Mouse (Mus musculus) hindbrain, embryonic 16.5 days (tissue): ENCODE measurements at regions not wholly inside any gene's neighbourhood (a gene's known extent, or its start where the extent isn't known, plus 50 kb on each side); places are given as distances from the start of the nearest gene placed in this dataset.

Experiments
- ATAC-seq: fragments of 200-750 bp; cut with Nextera tagmentation; 2 replicates; pipeline ENCODE4 v1.8.0; 2017; ENCODE audit warnings: moderate TSS enrichment, moderate library complexity
- H3K27ac ChIP-seq: fragments of 300-500 bp; sonication (generic); 2 replicates; pipeline ENCODE4 v1.5.1; 2014; ENCODE audit warnings: low read depth, mild to moderate bottlenecking, control low read depth, low read length, moderate library complexity
- H3K27me3 ChIP-seq: fragments of 300-500 bp; sonication (generic); replicated peaks from 2 replicates; pipeline ENCODE4 v1.6.1; 2014; ENCODE audit warnings: low read length; ENCODE audit not compliant: control insufficient read depth, insufficient read depth
- H3K36me3 ChIP-seq: fragments of 300-500 bp; sonication (generic); 2 replicates; pipeline ENCODE4 v1.6.1; 2014; ENCODE audit warnings: mild to moderate bottlenecking, low read length, moderate library complexity, mixed read lengths; ENCODE audit not compliant: control insufficient read depth, insufficient read depth
- H3K4me1 ChIP-seq: fragments of 300-500 bp; sonication (generic); 2 replicates; pipeline ENCODE4 v1.6.1; 2014; ENCODE audit warnings: low read depth, low read length; ENCODE audit not compliant: control insufficient read depth, insufficient read depth
- H3K4me2 ChIP-seq: fragments of 300-500 bp; sonication (generic); 2 replicates; pipeline ENCODE4 v1.6.1; 2014; ENCODE audit warnings: mild to moderate bottlenecking, low read length, control low read depth, moderate library complexity
- H3K4me3 ChIP-seq: fragments of 300-500 bp; sonication (generic); 2 replicates; pipeline ENCODE4 v1.5.1; 2014; ENCODE audit warnings: mild to moderate bottlenecking, low read length, control low read depth, moderate library complexity
- H3K9ac ChIP-seq: fragments of 300-500 bp; sonication (generic); 2 replicates; pipeline ENCODE4 v1.6.1; 2014; ENCODE audit warnings: low read depth, mild to moderate bottlenecking, control low read depth, low read length, moderate library complexity
- H3K9me3 ChIP-seq: fragments of 300-500 bp; sonication (generic); 2 replicates; pipeline ENCODE4 v1.6.1; 2014; ENCODE audit warnings: mild to moderate bottlenecking, low read length, moderate library complexity; ENCODE audit not compliant: control insufficient read depth
- WGBS: fragments of 180-500 bp; shearing (Covaris S2); extraction: QIAGEN DNeasy Blood & Tissue Kit; methylation state at CpG from one replicate; pipeline ENCODE4 v1.1.7; 2014; 5-methylcytosine and 5-hydroxymethylcytosine counted together

GRCm38 (mm10) chr1:63929362-63930125 is 160.5 kb upstream of the 4933402D24Rik start:
- Histone ChIP-seq H3K27me3 (no peaks in the 10 kb centered on the region), H3K36me3 (no peaks in the 10 kb centered on the region), H3K4me2 (no peak overlapping the region), H3K4me1 (peaks cover 2% of the 10 kb centered on the region; the same call in 1 of the 2 replicates), H3K27ac (no peak overlapping the region), H3K4me3 (no peak overlapping the region), H3K9me3 (no peaks in the 10 kb centered on the region), H3K9ac (no peak overlapping the region)
- ATAC-seq = no peak
- 91% methylated on average over 4 of the region's 4 CpGs for WGBS

DNA sequence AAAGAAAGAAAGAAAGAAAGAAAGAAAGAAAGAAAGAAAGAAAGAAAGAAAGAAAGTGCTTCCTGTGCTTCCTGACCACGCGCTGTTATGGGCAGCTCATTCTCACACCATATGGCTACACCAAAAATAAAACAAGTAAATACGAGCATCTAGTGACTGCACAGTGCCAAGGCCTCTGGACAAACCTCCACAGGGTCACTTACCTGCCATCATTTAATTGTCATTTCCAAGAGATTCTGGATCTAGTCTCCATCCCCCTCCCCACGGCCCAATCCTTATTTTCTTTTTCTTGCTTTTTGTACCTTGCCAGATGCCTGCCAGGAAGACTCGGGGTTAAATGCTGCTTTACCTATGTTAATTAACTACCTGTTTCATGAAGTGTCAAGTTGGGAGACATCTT is 159.8 kb upstream of the 4933402D24Rik start:
- Histone ChIP-seq H3K4me2 (no peak overlapping the region), H3K27me3 (no peaks in the 10 kb centered on the region), H3K9me3 (no peaks in the 10 kb centered on the region), H3K9ac (no peak overlapping the region), H3K4me1 (peaks cover 2% of the 10 kb centered on the region; the same call in 1 of the 2 replicates), H3K4me3 (no peak overlapping the region), H3K36me3 (no peaks in the 10 kb centered on the region), H3K27ac (no peak overlapping the region)
- 84% methylated on average over 5 of the region's 5 CpGs for WGBS
- no peak for ATAC-seq

- no peak for ATAC-seq
- Histone ChIP-seq H3K9ac (no peak overlapping the region), H3K27ac (no peak overlapping the region), H3K27me3 (no peaks in the 10 kb centered on the region), H3K4me3 (no peak overlapping the region), H3K9me3 (no peaks in the 10 kb centered on the region), H3K4me2 (no peak overlapping the region), H3K36me3 (no peaks in the 10 kb centered on the region), H3K4me1 (peaks cover 2% of the 10 kb centered on the region; the same call in 1 of the 2 replicates)
- 90% methylated on average over 3 of the region's 3 CpGs for WGBS
Measured at GRCm38 (mm10) chr1:63928361-63928760, 159.3 kb upstream of the 4933402D24Rik start.

- no peak for ATAC-seq
- Histone ChIP-seq H3K4me2 (no peak overlapping the region), H3K27ac (no peak overlapping the region), H3K36me3 (no peaks in the 10 kb centered on the region), H3K9ac (no peak overlapping the region), H3K9me3 (no peaks in the 10 kb centered on the region), H3K4me3 (no peak overlapping the region), H3K4me1 (no peaks in the 10 kb centered on the region), H3K27me3 (no peaks in the 10 kb centered on the region)
- 59% methylated on average over 8 of the region's 8 CpGs for WGBS
Measured at GRCm38 (mm10) chr1:63920181-63920933, 151.3 kb upstream of the 4933402D24Rik start.

DNA sequence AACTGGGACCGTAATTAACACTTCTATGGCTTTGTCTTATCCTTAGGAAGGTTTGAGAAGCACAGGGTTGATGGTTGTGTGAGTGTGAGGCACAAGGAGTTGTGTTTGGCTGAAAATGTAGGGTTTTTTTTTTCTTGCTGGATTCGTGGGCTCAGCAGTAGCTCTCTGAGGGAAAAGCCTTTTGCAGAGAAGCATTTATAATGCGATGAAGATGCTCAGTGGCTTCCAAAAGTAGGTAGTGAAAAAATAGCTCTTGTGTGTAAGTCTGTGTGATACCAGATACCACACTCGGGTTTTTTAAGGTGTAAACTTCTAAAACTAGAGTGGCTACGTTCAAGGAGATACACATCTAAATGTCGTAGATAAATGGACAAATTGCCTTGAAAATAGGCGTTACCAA is 149.1 kb upstream of the 4933402D24Rik start:
- Histone ChIP-seq H3K4me3 (no peak overlapping the region), H3K4me1 (no peaks in the 10 kb centered on the region), H3K9me3 (no peaks in the 10 kb centered on the region), H3K36me3 (no peaks in the 10 kb centered on the region), H3K4me2 (no peak overlapping the region), H3K27ac (no peak overlapping the region), H3K9ac (no peak overlapping the region), H3K27me3 (no peaks in the 10 kb centered on the region)
- WGBS = 77% methylated on average over 7 of the region's 7 CpGs
- ATAC-seq = no peak

DNA sequence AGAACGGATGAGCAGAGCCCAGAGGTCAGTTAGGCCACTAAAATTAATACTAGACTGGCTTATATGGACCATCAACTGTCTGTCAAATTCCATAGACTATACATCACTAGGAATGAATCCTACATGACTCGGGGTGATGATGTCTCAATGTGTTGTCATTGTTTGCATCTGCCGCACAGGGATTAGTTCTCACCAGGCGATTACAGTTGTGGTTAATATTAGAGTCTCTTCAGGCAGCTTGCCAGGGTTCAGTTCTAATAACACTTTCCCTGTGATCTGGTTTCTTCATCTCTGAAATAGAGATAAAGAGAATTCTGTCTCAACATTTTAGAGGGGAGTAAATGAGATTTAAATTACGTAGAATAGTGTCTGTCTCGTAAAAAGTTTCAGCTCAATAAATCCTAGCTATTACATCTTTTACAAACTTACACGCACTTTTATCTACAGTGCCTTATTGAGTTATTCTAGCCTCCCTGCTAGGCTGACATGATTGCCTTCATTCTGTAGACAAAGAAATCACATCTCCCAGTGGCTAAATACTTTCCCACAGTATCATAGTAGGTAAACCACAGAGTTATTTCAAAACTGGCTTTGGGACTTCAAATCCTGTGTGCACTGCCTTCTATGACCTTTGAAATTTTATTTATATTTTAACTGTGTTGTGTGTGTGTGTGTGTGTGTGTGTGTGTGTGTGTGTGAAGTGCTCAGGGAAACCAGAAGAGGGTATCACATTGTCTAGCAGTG is 148.0 kb upstream of the 4933402D24Rik start:
- 71% methylated on average over 7 of the region's 7 CpGs for WGBS
- no peaks in the 10 kb centered on the region for H3K4me1 ChIP-seq
- H3K4me2 ChIP-seq = no peak overlapping the region
- H3K9ac ChIP-seq = no peak overlapping the region
- no peaks in the 10 kb centered on the region for H3K9me3 ChIP-seq
- no peaks in the 10 kb centered on the region for H3K27me3 ChIP-seq
- H3K27ac ChIP-seq = no peak overlapping the region
- ATAC-seq = no peak
- H3K4me3 ChIP-seq = no peak overlapping the region
- no peaks in the 10 kb centered on the region for H3K36me3 ChIP-seq

GRCm38 (mm10) chr1:63910765-63911164 is 141.7 kb upstream of the 4933402D24Rik start:
- H3K27ac ChIP-seq = no peak overlapping the region
- ATAC-seq = no peak
- no peaks in the 10 kb centered on the region for H3K36me3 ChIP-seq
- H3K27me3 ChIP-seq = no peaks in the 10 kb centered on the region
- H3K9me3 ChIP-seq = no peaks in the 10 kb centered on the region
- H3K4me2 ChIP-seq = no peak overlapping the region
- H3K4me3 ChIP-seq = no peak overlapping the region
- 74% methylated on average over 3 of the region's 3 CpGs for WGBS
- no peaks in the 10 kb centered on the region for H3K4me1 ChIP-seq
- H3K9ac ChIP-seq = no peak overlapping the region

DNA sequence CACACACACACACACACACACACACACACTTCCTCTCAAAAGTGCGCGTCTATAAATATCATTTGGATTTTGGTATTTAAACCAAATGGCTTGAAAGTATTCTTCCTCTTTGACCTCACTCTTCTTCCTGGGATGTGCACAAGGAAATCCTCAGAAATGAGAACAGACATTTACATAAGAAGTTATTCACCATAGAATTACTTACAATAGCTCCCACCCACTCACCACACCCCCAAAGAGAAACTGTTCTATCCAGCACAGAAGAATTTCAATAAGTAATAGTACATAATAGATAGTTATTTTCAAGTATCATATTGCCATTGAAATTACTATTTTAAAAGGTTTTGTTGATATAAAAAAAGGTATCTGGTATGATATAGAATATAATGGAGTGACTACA is 140.1 kb upstream of the 4933402D24Rik start:
- ATAC-seq = no peak
- 80% methylated on average over 2 of the region's 2 CpGs for WGBS

GRCm38 (mm10) chr1:63903620-63904019 is 134.6 kb upstream of the 4933402D24Rik start:
- no peak for ATAC-seq
- Histone ChIP-seq H3K27ac (no peak overlapping the region), H3K9ac (no peak overlapping the region), H3K36me3 (no peaks in the 10 kb centered on the region), H3K27me3 (no peaks in the 10 kb centered on the region), H3K4me3 (no peak overlapping the region), H3K9me3 (no peaks in the 10 kb centered on the region), H3K4me2 (no peak overlapping the region), H3K4me1 (no peaks in the 10 kb centered on the region)
- 94% methylated on average over 4 of the region's 4 CpGs for WGBS

More for the DNA sequence above, 140.1 kb upstream of the 4933402D24Rik start:
- no peak overlapping the region for H3K27ac ChIP-seq
- no peak overlapping the region for H3K4me3 ChIP-seq
- no peaks in the 10 kb centered on the region for H3K4me1 ChIP-seq
- no peak overlapping the region for H3K9ac ChIP-seq
- H3K9me3 ChIP-seq = no peaks in the 10 kb centered on the region
- no peak overlapping the region for H3K4me2 ChIP-seq
- no peaks in the 10 kb centered on the region for H3K27me3 ChIP-seq
- H3K36me3 ChIP-seq = no peaks in the 10 kb centered on the region
